Mouse (Mus musculus): ENCODE measurements around the gene Pcdh15. TPM values are rescaled to one million over a fixed set of nuclear protein-coding genes. Genes with fewer than 3 reads are reported as not detected.

Gene Pcdh15
- 20.8 and 23.2 TPM in 2 replicates for polyA plus RNA-seq (2012; rRNA removed)

DNA sequence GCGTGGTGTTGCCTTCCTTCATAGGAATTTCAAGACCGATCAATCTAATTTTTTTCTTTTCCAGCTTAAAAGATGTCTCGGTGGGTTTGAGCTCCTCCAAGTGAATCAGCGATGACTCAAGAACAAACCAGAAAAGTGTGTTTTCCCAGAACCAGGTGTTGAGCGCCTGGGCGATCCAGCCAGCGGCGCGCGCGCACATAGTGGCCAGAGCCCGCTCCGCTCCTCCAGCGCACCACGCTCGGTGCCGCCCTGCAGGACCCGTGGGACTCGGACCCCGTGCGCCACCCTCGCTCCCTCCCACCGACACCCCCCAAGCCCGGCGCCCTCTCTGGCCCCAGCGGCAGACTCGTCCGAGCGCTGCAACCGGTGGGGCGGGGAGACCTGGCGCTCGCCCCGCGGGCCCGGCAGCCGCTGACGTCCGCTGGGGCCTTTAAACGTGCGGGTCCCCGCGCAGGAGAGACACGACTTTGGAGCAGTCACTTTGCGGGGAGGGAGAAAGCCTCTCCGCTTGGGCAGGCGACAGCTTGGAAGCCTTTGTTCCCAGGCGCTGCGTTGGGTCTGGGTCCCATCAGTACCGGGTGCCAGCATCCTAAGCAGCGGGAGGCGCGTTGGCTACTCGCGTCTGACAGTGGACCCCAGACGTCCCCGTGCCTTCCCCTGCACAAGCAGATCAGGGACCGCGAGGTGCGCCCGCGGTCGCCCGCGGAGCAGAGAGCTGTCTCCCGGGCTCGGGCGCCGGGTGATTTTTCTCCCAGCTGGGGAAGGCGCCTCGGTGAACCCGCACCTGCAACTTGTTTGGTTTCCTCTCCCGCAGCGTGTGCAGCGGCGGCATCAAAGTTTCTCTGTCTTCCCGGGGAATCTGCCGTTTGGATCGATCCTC is at the start of gene Pcdh15:
Gene Pcdh15, plus strand, starts transcription at position 377 of the 880 bp plus-strand sequence.
- peak in 1 of 2 experiments; percentile 44 for DNase-seq (ENCODE audit: extremely low spot score in 1 of 2, low spot score in 1 of 2)

DNA sequence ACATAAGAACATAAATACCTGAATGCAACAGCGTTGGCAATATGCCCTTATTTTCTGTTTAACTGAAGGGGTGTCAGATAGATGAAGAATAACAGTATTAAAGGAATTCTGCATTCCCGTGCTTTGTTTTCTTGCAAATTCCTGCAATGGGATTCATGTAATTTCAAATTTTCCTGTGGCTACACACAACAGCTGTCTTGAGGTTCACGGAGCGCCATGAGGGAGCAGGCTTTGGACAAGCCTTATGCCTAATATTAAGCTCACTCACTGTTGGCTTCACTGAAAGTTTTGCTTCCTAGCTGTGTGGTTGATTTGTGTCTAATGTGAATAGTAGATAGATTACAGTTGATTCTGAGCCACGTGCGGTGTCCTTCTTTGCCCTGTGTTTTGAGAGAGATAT is 47.1 kb upstream of the Pcdh15 start:
- DNase-seq (ENCODE audit: extremely low spot score in 1 of 2, low spot score in 1 of 2): no peak

DNA sequence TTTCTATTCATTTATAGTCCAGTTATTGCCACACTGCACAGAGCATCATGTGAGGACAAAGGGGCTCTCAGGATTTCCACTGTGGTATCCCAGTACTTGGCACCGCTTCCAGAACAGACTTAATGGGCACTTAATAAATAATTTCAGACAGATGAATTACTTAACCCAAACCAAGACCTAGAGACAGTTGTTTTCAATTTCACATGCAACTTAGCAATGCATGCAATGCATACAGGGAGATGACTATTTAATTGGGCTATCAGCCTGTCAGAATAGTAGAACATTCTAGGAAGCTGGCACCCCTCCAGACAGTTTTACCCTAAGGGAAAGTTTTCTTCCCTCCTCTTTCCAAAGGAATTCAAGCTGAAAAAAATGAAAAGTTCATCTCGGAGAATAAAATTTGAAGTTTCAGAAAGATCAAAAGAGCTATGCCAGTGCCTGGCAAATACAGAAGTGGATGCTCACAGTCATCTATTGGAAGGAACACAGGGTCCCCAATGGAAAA is 39.4 kb upstream of the Pcdh15 start:
- DNase-seq (ENCODE audit: extremely low spot score in 1 of 2, low spot score in 1 of 2): no peak

DNA sequence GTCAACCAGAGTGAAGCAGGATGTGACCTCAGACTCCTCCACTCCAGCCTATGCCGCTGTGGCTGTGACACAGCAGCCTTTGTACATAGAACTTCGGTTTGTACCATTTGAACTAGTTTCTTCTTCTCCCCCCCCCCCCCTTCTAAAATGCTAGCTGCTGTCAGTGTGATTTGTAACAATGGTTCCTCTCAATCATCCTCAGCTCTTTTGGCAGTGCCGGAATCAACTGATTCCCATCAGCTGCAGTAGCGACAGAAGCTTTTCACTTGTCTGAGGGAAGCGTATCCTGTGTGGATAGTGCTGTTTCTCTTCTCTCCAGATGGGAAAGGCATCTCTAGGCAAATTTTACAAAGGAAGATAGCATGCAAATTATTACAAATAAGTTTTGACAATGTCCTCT is 12.4 kb upstream of the Pcdh15 start:
- DNase-seq (ENCODE audit: extremely low spot score in 1 of 2, low spot score in 1 of 2): no peak

DNA sequence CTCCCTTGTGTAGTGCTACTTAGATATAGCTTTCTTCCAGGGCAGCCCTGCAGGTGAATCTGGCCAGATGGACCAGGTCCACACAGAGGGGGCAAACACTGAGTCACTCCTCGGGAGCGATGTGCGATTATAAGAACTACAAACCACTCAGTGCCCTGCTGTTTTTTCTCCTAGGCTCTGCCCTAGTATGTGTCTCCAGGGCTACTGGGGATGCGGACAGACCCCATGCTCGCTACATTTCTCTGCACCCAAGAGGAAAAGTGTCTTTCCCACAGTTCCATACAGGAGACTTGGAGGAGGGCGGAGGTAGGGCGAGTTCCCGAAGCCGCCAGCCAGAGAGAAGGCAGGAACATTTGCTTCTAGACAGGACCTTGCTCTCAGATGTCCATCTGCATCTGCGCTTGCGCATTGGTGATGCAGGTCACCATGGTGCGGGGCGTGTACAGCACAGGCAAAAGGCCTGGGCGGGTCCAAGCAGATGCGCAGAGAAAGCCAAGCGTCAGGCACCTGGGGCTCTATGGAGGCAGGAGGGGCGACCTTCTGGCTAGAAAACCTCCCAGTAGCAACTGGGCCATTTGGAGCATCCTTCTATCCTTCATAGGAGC is 2.5 kb upstream of the Pcdh15 start:
- peak; percentile 64 to 77 for DNase-seq (ENCODE audit: extremely low spot score in 1 of 2, low spot score in 1 of 2)

DNA sequence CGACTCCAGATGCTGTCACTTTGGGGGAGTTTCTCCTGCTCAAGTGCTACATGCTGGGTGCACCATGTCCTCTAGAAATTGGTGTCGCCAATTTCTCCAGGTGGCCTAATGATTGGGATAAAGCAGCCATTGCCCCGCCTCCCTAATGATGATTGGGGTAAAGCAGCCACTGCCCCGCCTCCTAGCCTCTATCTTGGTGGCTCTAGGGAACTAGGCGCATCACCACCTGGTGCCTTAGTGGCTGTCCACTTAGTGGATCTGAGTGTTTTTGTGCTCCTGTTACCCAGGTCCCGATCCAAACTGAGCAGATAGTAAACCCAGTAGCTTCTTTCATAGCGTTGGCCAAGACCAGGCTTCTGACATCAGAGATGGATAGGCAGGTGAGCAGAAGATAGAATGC is 2.0 kb upstream of the Pcdh15 start:
- peak in 1 of 2 experiments; percentile 57 for DNase-seq (ENCODE audit: extremely low spot score in 1 of 2, low spot score in 1 of 2)

DNA sequence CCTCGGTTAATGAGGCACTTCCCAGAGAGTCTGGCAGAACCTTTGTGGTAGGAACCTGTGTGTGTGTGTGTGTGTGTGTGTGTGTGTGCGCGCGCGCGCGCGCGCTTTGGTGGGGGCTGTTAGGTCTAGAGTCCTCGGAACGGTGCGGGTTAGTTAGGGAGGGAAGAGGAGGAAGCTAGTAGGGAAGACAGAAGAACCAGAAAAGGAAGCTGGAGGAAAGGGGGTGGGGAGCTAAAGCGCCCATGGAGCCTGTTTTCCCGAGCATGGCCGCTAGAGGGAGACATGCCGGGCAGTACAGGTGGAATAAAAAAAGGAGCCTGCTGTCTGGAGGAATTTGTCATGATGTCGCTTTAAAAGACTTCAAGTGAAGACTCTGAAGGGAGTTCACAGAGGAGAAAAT is 1.2 kb upstream of the Pcdh15 start:
- peak; percentile 63 to 94 for DNase-seq (ENCODE audit: extremely low spot score in 1 of 2, low spot score in 1 of 2)

DNA sequence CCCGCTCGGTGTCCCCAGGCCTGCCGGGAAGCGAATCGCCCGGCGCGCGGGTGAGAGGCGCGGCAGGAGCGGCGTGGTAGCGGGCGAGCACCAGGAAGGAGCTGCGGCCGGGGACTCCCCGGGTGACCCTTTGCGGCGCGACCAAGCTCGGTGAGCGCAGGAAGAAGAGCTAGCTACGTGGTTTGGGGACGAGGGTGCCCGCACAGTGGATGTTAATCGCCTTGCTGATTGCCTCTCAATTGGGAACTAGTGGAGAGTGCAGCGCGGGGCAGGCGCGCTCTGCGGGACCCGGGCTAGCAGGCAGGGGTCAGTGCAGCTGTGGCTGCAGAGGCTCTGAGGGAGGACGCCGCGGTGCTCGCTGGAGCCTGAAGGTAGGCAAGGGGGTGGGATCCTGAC is 702 bp downstream of the Pcdh15 start:
- peak in 1 of 2 experiments; percentile 36 for DNase-seq (ENCODE audit: extremely low spot score in 1 of 2, low spot score in 1 of 2)

DNA sequence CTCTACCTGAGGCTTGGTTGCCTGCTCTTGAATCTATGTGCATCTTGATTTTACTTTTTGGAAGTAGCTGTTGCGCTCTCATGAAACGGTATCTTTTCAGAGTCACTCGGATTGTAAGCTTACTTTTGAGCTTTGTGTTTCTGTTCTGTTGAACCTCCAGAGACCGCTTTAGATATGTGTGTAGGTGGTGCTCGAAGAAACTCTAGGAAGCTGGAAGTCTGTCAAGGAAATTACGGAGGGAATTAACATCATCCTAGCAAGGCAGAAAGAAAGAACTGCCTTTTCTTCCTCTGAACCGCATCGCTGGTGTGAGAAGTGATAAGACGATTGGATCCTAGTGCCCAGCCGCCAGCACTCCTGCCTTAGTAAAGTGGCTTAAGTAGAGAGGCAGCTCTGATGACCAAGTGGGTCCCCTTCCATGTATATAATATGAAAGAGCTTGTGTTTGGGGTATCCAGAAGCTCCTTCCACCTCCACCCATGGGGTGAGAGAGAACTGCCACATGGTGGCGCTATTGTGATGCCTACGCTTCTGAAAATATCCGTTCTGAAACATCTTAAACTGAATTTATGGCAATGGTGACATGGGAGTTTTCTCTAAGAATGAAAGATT is 4.3 kb downstream of the Pcdh15 start:
- DNase-seq (ENCODE audit: extremely low spot score in 1 of 2, low spot score in 1 of 2): peak in 1 of 2 experiments; percentile 80

DNA sequence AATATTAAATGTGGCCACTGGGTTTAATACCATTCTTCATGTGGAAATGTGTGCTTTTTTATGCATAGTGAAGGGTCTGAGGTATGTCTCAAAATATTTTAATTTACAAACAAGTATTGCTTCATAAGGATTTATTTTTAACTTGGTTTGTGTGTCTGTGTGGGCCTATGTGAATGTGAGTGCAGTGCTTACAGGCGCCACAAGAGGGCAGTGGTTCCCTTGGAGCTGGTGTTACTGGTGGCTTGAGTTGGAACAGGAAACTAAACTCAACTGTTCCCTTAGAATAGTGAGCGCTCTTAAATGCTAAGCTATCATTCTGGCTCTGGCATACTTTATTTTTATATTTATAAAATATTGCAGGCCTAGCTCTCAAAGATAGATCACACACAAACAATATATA is 6.8 kb downstream of the Pcdh15 start:
- peak in 1 of 2 experiments; percentile 57 for DNase-seq (ENCODE audit: extremely low spot score in 1 of 2, low spot score in 1 of 2)

DNA sequence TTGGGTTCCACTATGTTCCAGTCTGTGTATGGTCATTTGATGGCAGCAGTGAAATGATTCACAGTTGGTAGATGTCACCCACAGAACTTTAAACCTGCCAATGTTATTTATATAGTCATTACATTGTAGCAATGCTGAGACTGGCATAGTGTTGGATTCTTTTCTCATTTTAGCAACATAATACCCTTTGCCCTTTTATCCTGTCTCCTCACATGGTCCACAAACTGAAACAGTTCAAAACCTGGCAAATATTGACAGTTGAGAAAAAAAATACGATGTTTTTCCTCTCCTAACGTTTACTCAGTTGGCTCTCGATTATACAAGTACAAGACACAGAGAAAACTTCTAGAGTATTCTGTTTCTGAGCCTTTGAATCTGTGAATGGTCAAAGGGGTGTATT is 38.8 kb downstream of the Pcdh15 start:
- DNase-seq (ENCODE audit: extremely low spot score in 1 of 2, low spot score in 1 of 2): no peak

DNA sequence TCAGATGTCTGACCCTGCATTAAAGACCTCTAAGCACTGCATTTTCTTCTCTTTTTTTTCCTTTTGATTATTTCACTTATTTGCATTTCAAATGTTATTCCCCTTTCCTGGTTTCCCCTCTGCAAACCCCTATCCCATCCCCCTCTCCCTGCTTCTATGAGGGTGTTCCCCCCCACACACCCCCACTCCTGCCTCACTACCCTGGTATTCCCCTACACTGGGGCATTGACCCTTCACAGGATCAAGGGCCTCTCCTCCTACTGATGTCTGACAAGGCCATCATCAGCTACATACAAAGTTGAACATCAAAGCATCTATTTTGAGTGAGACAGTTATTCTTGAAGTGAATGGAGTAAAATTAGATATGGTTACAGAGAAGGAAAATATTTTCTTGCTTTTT is 48.4 kb downstream of the Pcdh15 start:
- DNase-seq (ENCODE audit: extremely low spot score in 1 of 2, low spot score in 1 of 2): no peak

DNA sequence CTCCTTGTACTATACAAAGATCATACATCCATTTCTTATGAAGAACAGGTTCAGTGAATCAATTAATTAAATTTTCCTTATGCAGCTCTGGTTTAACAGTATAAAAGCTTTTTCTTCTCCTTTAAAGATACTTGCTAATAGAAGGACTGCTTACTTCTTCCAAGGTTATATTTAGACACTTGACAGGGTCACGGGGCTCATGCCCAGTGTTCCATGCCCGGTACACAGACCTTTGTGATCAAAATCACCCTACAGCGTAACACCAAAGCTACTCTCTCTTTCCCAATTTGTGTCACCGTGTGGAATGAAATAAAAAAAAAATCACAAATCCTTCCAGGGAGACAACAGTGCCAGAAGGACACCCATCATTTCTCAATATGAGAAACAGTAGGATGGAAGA is 48.8 kb downstream of the Pcdh15 start:
- no peak for DNase-seq (ENCODE audit: extremely low spot score in 1 of 2, low spot score in 1 of 2)

DNA sequence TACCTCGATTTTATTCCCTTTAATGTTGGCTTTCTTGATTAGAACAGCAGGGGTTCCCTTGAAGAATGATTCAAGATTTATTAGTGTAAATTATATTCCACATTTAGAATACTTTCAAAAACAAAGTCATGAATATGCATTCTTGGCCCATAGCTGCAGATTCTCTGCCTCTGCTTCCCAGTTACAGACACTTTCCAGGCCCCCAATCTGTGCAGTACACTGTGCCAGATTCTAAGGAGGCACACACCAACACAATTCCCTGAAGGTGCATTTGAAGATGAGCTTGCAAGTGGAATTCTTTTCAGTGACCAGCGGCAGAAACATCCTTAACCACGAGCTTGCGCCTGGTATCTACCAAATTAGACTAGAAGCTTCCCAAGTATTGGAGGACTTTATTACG is 55.4 kb downstream of the Pcdh15 start:
- DNase-seq (ENCODE audit: extremely low spot score in 1 of 2, low spot score in 1 of 2): peak; percentile 24 to 54

DNA sequence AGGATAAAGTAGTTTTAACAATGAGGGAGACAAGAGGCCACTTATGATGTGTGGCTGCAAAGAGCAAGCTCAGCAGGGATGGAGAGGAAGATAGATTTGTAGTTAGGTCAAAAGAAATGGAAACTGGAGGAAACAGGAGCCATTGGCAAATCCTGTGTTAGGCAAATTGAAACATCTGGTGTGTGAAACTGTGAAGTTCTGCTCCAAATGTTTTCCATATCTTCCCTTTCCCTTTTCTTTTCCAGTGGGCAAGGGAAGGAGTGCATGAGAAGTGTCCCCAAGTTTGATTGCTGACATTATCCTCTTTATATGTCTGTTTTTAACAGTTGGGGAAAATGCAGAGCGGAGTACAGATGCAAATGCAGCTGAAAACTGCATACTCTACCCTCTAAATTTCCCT is 62.6 kb downstream of the Pcdh15 start:
- peak; percentile 7 to 59 for DNase-seq (ENCODE audit: extremely low spot score in 1 of 2, low spot score in 1 of 2)

DNA sequence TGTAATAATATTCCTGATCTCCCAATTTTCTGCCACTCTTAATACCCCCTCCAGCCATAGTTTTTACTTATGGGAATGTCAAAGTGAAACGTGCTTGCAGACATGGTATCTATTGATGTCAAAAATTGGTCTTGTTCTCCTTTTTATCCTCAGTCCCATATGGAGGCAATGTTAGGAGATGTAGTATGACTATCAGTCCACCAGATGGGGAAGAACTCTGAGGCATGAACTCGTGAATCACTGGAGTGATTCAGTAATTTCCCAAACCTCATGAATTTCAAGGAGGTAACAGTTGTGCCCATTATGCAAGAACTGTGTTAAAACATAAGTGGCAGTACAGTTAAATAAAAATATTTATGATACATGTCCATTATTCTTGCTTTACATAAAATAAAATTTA is 116.9 kb downstream of the Pcdh15 start:
- DNase-seq (ENCODE audit: extremely low spot score in 1 of 2, low spot score in 1 of 2): peak in 1 of 2 experiments; percentile 3

DNA sequence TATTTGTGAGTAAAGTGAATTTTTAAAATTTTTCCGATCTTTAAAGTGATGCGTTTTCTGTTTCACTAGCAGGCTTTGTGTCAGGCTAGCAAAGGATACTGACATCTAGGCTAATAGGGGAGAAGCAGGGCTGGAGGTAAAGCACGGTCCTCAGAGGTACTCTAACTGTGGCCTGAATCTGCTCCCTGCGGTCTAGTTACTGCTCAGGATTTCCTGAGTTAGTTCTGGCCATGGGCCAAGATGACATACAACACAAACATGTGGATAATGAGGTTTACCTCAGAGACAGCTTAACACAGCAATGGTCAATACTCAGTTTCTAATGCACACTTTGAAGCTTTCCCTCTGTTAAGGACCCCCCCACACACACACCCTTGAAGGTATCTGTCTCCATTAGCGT is 143.2 kb downstream of the Pcdh15 start:
- no peak for DNase-seq (ENCODE audit: extremely low spot score in 1 of 2, low spot score in 1 of 2)

DNA sequence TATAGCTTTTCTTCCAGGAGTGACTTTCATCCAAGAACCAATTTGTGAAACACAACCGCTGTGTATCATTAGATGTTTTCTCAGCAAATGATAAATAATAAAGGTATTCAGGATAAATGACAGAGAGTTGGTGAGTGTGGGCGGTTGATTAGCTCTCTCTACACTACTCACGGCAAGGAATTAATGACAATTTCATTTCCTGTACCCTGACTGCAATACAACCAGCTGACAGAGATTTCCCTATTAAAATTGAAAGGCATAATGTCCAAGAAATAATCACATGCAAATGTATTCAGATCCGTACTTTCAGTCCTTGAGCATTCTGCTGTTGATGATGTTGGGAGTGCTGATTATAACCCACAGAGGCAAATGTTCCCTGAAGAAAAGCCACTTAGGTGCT is 181.3 kb downstream of the Pcdh15 start:
- no peak for DNase-seq (ENCODE audit: extremely low spot score in 1 of 2, low spot score in 1 of 2)

DNA sequence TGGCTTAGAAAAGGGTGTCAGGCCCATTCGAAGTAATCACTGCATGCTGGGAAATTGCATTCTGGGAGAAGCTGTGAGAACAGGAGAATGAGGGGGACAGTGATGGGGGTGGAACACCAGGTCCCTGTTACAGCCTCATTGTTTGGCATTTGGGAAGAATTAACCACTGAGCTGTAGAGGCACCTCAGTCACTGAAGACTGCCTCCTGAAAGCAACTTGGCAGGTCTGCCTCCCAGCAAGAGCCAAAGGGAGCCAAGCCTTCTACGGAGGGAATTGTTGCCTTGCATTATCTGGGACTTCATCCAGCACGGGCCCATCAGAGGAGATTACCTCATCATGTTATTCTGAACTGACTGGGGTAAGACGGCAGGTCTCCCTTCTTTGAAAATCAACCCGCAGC is 197.3 kb downstream of the Pcdh15 start:
- peak in 1 of 2 experiments; percentile 11 for DNase-seq (ENCODE audit: extremely low spot score in 1 of 2, low spot score in 1 of 2)

DNA sequence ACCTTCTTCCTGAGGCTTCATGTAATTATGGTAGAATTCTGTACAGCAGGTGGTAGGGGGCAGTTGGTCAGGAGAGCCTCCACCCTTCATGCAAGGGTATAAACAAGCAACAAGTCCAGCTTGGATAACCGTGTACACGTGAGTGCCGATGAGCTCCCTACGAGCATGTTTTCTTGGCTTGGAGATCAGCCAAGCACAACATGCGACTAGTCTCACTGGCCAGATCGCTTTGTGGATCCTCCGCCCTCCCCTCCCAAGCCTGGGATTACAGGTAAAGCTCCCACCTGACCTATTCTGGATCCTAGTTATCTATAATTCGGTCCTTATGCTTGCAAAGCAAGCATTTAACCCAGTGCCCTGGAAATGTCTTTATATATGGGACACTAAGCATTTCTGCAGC is 202.8 kb downstream of the Pcdh15 start:
- no peak for DNase-seq (ENCODE audit: extremely low spot score in 1 of 2, low spot score in 1 of 2)

DNA sequence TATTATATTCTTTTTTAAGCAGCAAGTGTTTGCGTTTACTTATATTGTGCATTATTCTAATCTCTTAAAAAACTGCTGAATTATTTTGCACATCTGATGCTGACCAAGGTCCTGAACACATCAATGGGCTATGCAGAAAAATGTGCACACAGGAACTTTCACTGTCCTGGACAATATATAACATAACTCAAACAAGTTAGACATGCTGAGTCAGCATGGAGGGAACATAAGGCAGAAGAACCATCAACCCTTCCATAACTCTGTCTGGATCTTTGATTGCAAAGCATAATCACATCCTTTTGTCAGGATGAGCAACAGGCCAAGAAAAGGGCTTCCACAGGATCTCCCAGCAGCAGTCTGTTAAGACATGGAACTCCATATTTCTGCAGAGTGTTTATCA is 207.5 kb downstream of the Pcdh15 start:
- DNase-seq (ENCODE audit: extremely low spot score in 1 of 2, low spot score in 1 of 2): no peak
